In the genomic region with DNA sequence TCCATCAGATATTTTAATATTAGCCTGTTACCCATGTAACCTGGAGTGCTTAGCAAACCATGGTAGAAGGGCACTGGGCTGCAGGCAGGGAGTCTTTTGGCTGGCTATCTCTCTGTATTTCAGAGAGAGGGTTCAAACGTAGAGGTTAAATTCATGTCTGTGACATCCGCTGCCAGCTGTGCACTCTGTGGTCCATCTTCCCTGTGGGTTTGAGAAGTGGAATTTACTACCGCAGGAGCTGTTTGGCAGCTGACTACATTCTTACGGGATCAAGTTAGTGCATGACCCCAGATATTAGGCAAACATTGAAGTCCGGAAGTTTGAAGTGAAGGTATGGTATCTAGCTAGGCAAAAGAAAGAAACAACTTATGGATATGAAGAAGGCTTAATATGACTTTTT, we compare ENCODE assay signal across 22 mouse cellular contexts.
DNase-seq lines count a peak whose midpoint lies in the region; ATAC-seq and TF ChIP-seq lines count a peak whose summit lies in the region.
"Had no signal": no experiment of that assay in that cellular context is flagged by ENCODE, and none has a peak within 500 bp of the region (broad histone marks: within the 10 kb centered on the region; RNA-seq: fewer than 3 reads in every experiment).

No protein-coding gene starts in this region.

- H3K27me3 ChIP-seq in heart, embryonic 12.5 days (replicated peaks), result no peaks in the 10 kb centered on the region
- no peaks in the 10 kb centered on the region for H3K27me3 ChIP-seq in heart, embryonic 11.5 days (ENCODE audit: control insufficient read depth, insufficient read depth, low read length)
- H3K27me3 ChIP-seq in C2C12 (ENCODE audit: control insufficient read depth, insufficient read depth, insufficient read length), result no peaks in the 10 kb centered on the region
- H3K27me3 ChIP-seq in limb, embryonic 14.5 days (ENCODE audit: control insufficient read depth, insufficient read depth, low read length), result no peaks in the 10 kb centered on the region
- H3K27me3 ChIP-seq: embryonic facial prominence, embryonic 15.5 days; forebrain, embryonic 15.5 days had no signal

- H3K9ac ChIP-seq in heart, embryonic 12.5 days, result no peak overlapping the region
- H3K9ac ChIP-seq in heart, embryonic 11.5 days (ENCODE audit: low read depth, low read length), result no peak overlapping the region
- no peak overlapping the region for H3K9ac ChIP-seq in limb, embryonic 14.5 days (ENCODE audit: low read depth, low read length, severe bottlenecking)
- H3K9ac ChIP-seq: embryonic facial prominence, embryonic 15.5 days; forebrain, embryonic 15.5 days; hindbrain, embryonic 14.5 days had no signal

- no peaks in the 10 kb centered on the region for H3K79me2 ChIP-seq in C2C12 (ENCODE audit: control insufficient read depth, insufficient read depth)

- peaks cover 24% of the 10 kb centered on the region for H3K4me1 ChIP-seq in heart, embryonic 12.5 days (replicated peaks)
- H3K4me1 ChIP-seq in heart, embryonic 11.5 days (ENCODE audit: control insufficient read depth, insufficient read depth, low read length), result peaks cover 2% of the 10 kb centered on the region; the same call in 1 of the 2 replicates
- peaks cover 3% of the 10 kb centered on the region; the same call in 1 of the 2 replicates for H3K4me1 ChIP-seq in limb, embryonic 14.5 days (ENCODE audit: control insufficient read depth, insufficient read depth, low read length)
- H3K4me1 ChIP-seq: forebrain, embryonic 10.5 days; forebrain, embryonic 15.5 days; hindbrain, embryonic 10.5 days had no signal

- H3ac ChIP-seq in C2C12 (ENCODE audit: control insufficient read depth, insufficient read length, low read depth), result no peak overlapping the region

- H3K27ac ChIP-seq in heart, embryonic 12.5 days (ENCODE audit: poor library complexity, severe bottlenecking), result peak overlapping the region; percentile 27; the same call in 1 of the 2 replicates
- no peak overlapping the region for H3K27ac ChIP-seq in heart, embryonic 11.5 days (ENCODE audit: low read depth, low read length)
- H3K27ac ChIP-seq in limb, embryonic 14.5 days (replicated peaks; ENCODE audit: low read depth, low read length), result no peak overlapping the region
- H3K27ac ChIP-seq: embryonic facial prominence, embryonic 15.5 days; forebrain, embryonic 10.5 days; forebrain, embryonic 15.5 days; hindbrain, embryonic 10.5 days; hindbrain, embryonic 14.5 days had no signal

- H3K4me2 ChIP-seq in heart, embryonic 12.5 days, result no peak overlapping the region
- H3K4me2 ChIP-seq in heart, embryonic 11.5 days, result no peak overlapping the region
- H3K4me2 ChIP-seq in limb, embryonic 14.5 days (replicated peaks; ENCODE audit: low read depth, low read length, severe bottlenecking), result no peak overlapping the region
- H3K4me2 ChIP-seq: embryonic facial prominence, embryonic 15.5 days; forebrain, embryonic 15.5 days; hindbrain, embryonic 14.5 days had no signal

- no peak for ATAC-seq in heart, embryonic 12.5 days (ENCODE audit: insufficient number of reproducible peaks, low FRiP score)
- ATAC-seq in heart, embryonic 11.5 days (replicated peaks; ENCODE audit: insufficient number of reproducible peaks, low FRiP score, low TSS enrichment), result no peak
- no peak for ATAC-seq in limb, embryonic 14.5 days (ENCODE audit: low FRiP score, low read depth)
- no peak for ATAC-seq in activated CD4-positive, CD25-positive, alpha-beta regulatory T cell, adult 4 months
- ATAC-seq: forebrain, embryonic 15.5 days; intestine, embryonic 16.5 days had no signal

- TF ChIP-seq POLR2A in limb, embryonic 14.5 days (IDR thresholded peaks at IDR 0.05; ENCODE audit: borderline replicate concordance, extremely low read depth, insufficient read depth, insufficient read length), result no peak

- no peak for TF ChIP-seq CTCF in C2C12 (IDR thresholded peaks at IDR 0.05; ENCODE audit: control insufficient read depth, insufficient read depth, insufficient read length)

- no peaks in the 10 kb centered on the region for H3K79me3 ChIP-seq in C2C12 (ENCODE audit: low read depth)

- 60% methylated on average over 5 of the region's 5 CpGs for WGBS in heart, embryonic 12.5 days
- 64% methylated on average over 5 of the region's 5 CpGs for WGBS in heart, embryonic 11.5 days (ENCODE audit: insufficient replicate concordance)
- 51% methylated on average over 5 of the region's 5 CpGs for WGBS in limb, embryonic 14.5 days

- H3K4me3 ChIP-seq in heart, embryonic 12.5 days, result no peak overlapping the region
- no peak overlapping the region for H3K4me3 ChIP-seq in heart, embryonic 11.5 days (ENCODE audit: low read depth, low read length)
- H3K4me3 ChIP-seq in C2C12 (ENCODE audit: insufficient read depth, poor library complexity, severe bottlenecking), result no peak overlapping the region
- no peak overlapping the region for H3K4me3 ChIP-seq in limb, embryonic 14.5 days (replicated peaks; ENCODE audit: low read length)
- H3K4me3 ChIP-seq: embryonic facial prominence, embryonic 15.5 days; erythroblast, embryonic 14.5 days; forebrain, embryonic 10.5 days; forebrain, embryonic 15.5 days; hindbrain, embryonic 10.5 days had no signal

- H3K9me3 ChIP-seq in heart, embryonic 12.5 days (replicated peaks), result peaks cover 8% of the 10 kb centered on the region; the same call in 1 of the 2 replicates
- H3K9me3 ChIP-seq in heart, embryonic 11.5 days (replicated peaks; ENCODE audit: control insufficient read depth, low read length), result no peaks in the 10 kb centered on the region; the same call in 1 of the 2 replicates
- no peaks in the 10 kb centered on the region for H3K9me3 ChIP-seq in limb, embryonic 14.5 days (ENCODE audit: control insufficient read depth, low read length)
- H3K9me3 ChIP-seq: embryonic facial prominence, embryonic 15.5 days; forebrain, embryonic 10.5 days; forebrain, embryonic 15.5 days had no signal

- peaks cover 44% of the 10 kb centered on the region for H3K36me3 ChIP-seq in heart, embryonic 12.5 days
- peaks cover 3% of the 10 kb centered on the region; the same call in 1 of the 2 replicates for H3K36me3 ChIP-seq in heart, embryonic 11.5 days (ENCODE audit: control insufficient read depth, insufficient read depth, low read length)
- no peaks in the 10 kb centered on the region for H3K36me3 ChIP-seq in C2C12 (ENCODE audit: control insufficient read depth, insufficient read depth)
- H3K36me3 ChIP-seq in limb, embryonic 14.5 days (ENCODE audit: control insufficient read depth, insufficient read depth, low read length), result no peaks in the 10 kb centered on the region
- H3K36me3 ChIP-seq: embryonic facial prominence, embryonic 15.5 days; forebrain, embryonic 10.5 days; hindbrain, embryonic 10.5 days had no signal

- peak; percentile 17 for DNase-seq in embryo, embryonic 10.5 days (ENCODE audit: low spot score)
- DNase-seq in embryo, embryonic 9.5 days (ENCODE audit: extremely low spot score), result no peak
- DNase-seq in limb, embryonic 14.5 days (ENCODE audit: low spot score), result peak; percentile 41
- no peak for DNase-seq in lung, postnatal 10 days
- DNase-seq: adrenal gland, postnatal 14 days; B cell, adult 2 months; cerebellum, adult 18-20 months; cerebellum, adult 9-11 months; cerebellum, postnatal 36 days; gastrocnemius, postnatal 25 days; kidney, adult 2 months had no signal

TF ChIP-seq in C2C12, 6 proteins besides CTCF, POLR2A, EP300 and RAD21:
- peak; percentile 89 for TF ChIP-seq MYOD1 (IDR thresholded peaks at IDR 0.05; ENCODE audit: control insufficient read depth, insufficient read length, low read depth)
- TF ChIP-seq MYOG (IDR thresholded peaks at IDR 0.05; ENCODE audit: control insufficient read depth, extremely low read depth, insufficient read length), result no peak

Comparison
In these comparisons a context has a peak if more than half of its experiments do, and no peak if none do; other contexts are left out.
1. DNase-seq: peak in embryo, embryonic 10.5 days (single experiment) and limb, embryonic 14.5 days (single experiment); none in embryo, embryonic 9.5 days (single experiment) and lung, postnatal 10 days (single experiment).